Mouse (Mus musculus): Measurements from ENCODE around the gene Rgs3.

Gene Rgs3

DNA sequence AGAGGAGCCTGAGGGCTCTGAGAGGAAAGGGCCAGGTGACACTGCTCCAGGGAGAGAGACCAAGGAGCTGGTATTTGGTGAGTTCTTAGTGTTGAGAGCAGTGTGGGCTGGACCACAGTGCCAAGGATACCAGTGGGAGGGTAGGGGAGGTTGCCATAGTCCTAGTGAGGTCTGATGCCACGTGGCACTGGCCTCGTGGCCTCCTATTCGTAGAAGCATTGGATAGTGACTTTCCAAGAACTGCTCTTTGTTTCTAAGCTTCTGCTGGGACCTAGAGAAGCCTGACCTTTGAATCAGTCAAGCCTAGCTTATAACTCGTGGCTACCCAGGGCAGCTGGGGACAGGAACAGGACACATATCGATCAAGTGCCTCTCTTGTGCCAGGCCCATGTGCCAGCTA lies 164.1 kb downstream of the Rgs3 start:
- DNase-seq (ENCODE audit: low read depth, low spot score): no peak

DNA sequence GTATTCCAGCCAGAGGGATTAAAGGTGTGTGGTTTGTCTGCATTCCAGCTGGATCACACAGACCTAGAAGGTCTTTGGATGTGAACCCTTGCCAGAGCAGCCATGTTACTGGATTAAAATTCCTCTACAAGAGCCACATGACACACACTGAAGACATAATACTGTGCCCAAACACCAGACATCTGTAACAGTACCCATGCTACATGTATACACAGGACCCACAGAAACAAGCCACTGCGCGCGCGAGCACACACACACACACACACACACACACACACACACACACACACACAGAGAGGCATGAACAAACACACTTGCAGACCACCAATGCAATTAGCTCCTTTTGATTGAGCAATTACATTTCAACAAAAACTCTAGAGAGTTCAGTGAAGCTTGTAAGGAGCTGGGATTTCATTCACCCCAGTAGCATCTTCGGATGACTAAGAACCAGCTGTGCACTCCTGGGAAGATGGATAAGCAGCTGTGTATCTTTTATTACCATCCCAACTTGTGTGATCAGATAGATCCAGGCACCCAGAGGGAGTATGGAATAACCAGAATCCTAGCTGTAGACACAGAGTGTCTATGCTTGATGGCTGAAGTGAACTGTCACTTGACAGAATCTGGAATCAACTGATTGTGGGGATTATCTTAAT lies 166.8 kb downstream of the Rgs3 start:
- DNase-seq (ENCODE audit: low read depth, low spot score): no peak

DNA sequence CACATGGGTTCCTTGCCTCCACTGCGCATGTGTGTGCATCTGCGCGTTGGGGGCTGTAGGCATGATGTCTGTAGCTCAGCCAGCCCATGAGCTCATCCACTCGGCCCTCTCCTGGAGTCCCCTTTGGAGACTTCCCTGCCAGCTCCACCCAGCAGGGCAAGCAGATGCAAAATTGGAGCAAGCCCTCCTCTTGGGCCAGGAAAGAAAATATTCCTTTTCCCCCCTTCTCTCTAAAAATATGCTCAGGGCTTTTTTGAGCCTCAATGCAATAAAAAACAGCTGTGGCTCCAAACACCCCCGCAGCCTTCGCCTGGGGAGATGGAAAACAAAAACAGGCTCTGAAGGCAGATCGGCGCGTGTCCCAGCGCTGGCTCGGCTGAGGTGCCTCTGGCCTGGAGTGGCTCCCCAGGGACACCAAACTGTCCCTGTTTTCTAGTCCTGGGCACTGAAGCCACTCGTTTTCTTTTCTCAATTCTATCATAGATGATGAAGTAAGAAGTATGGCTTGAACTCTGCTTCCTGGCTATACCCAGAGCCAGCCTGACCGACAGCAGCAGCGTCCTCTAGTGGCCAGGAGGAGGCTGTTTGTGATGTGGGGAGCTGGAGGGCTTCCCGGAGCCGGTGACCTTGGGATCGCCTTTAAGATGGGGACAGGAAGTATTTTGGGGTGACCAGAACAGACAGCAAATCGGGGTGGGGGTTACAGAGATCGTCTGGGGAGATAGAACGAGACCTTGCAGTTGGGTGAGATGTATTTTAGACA lies 168.1 kb downstream of the Rgs3 start:
- no peak for DNase-seq (ENCODE audit: low read depth, low spot score)

DNA sequence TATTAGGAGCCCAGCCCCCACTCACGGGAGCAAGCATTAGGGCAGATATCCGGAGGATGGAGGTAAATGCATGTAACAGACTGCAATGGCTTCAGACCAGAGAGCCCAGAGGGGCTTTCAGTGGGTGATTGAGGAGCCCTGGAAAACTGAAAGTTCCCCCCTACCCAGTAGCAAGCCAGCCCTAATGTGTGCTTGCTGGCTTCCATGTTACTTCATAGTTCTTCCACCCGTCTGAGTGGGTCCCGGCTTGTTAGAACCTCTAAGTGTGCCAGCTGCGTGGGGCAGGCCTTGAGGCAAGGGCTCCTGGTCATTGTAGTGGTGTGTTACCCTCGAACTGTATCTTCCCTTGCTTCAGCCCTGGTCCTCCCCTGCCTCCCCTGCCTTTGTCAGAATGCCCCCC lies 168.8 kb downstream of the Rgs3 start:
- DNase-seq (ENCODE audit: low read depth, low spot score): no peak

GRCm38 (mm10) chr4:62729191-62729590 lies 169.5 kb downstream of the Rgs3 start:
- no peak for DNase-seq (ENCODE audit: low read depth, low spot score)

DNA sequence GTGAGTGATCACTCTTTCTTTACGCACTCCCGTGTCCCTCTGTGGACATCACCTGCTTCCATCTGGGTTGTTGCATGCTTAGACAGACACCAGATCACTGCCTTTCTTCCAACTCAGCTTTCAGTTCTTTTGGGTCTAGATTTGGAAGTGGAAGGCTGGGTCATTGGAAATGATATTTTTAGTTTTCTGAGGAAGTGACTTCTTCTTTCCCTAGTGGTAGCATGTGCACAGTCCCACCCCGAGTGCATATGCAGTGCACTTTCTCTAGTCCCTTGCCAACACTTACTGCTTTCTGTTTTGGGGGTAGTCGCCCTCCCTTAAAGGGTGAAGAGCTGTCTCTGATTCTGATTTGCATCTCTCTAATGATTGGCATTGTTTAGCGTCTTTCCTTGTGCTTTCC lies 170.3 kb downstream of the Rgs3 start:
- DNase-seq (ENCODE audit: low read depth, low spot score): no peak

DNA sequence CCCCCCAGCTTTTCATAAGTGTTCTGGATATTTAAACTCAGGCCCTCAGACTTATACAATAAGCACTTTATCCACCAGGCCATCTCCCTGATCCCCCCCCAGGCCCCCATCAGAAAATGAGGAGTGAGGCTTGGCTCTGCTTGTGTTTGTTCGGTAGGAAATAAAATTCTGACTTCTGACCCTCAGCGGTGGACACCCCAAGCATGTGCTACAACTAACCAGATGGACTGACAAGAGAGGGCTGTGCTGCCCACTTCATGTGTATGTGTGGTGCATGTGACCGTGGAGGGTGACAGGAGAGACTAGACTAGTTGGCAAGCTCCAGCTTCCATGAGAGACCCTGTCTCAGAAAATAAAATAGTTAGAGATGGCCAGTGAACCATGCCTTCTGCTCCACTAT lies 171.2 kb downstream of the Rgs3 start:
- DNase-seq (ENCODE audit: low read depth, low spot score): no peak

DNA sequence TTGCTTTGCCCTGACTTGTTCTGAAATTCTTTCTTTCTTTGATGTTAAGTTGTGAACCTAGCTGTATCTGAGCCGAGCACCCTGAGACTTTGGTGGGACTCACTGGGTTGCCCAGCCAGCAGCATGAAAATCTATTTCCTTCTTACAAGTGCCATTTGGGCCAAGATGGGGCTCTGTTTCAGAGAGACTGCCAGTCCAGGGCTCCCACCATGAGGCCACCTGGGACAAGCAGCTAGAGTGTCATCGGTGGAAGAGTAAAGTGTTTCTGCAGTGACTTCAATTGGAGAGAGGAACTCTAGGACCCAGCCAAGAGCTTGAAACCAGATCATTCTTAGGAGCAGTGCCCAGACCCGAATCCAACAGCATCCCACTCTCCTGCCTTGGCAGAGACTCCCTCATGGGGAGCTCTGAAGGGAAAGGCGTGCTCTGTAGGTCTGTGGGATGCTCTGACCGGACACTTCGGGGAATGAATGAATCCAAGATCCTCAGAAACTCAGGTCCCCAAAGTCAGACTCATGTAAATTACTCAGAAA lies 171.9 kb downstream of the Rgs3 start:
- no peak for DNase-seq (ENCODE audit: low read depth, low spot score)

DNA sequence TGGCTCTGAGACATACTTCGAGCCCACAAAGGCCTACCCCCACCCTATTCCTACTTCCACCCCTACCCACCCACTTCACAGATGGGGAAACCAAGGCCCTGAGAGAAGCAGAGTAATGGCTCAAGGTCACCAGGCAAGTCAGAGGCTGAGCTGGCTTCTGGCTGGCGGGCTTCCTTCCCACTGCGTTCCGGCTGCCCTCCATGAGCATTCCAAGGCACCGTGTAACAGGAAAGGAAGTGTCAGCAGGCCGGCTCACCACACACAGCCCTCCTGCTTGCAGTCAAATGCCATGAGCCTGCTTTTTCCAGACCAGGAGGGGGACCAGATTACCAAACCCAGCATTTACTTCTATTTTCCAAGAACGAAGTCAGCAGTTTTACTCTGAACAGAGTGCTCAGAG lies 172.4 kb downstream of the Rgs3 start:
- DNase-seq (ENCODE audit: low read depth, low spot score): no peak

DNA sequence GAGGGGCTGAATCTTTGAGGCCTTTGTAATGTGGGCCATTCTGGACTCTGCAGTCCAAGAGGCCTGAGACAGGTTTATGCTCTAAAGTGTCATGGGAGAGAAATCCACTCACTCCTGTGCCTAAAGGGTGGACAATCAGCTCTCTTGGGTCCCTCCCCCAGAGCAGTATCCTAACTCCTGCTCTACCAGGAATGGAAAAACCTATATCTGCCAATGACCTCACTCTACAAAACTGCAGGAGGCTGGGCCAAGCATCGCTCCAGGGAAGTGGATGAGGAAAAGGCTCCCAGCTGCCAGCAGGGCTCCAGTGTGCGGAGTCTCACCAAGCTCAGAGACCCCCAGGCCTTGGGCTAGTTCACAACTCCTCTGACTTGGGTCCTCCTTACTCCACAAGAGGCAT lies 173.2 kb downstream of the Rgs3 start:
- peak; percentile 52 for DNase-seq (ENCODE audit: low read depth, low spot score)

DNA sequence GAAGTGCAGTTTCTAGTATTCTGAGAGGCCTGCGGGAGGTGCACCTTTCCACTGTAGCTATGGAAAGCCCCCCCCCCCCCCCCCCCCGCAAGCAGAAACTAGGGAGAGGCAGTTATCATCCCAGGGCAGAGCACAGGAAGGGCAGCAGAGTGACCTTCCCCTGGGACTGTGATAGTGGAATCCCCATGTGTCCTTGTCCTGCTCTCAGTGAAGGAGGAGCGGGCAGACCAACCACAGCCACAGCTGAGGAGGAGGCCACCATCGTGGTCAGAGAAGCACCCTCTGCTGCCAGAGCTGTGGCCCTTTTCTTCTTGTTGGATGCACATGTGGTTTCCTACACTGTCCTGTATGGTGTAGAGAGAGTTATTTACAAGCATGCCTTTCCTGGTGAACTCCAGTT lies 174.3 kb downstream of the Rgs3 start:
- no peak for DNase-seq (ENCODE audit: low read depth, low spot score)

- DNase-seq (ENCODE audit: low read depth, low spot score): no peak
Measured at GRCm38 (mm10) chr4:62735291-62735690, 175.6 kb downstream of the Rgs3 start.

DNA sequence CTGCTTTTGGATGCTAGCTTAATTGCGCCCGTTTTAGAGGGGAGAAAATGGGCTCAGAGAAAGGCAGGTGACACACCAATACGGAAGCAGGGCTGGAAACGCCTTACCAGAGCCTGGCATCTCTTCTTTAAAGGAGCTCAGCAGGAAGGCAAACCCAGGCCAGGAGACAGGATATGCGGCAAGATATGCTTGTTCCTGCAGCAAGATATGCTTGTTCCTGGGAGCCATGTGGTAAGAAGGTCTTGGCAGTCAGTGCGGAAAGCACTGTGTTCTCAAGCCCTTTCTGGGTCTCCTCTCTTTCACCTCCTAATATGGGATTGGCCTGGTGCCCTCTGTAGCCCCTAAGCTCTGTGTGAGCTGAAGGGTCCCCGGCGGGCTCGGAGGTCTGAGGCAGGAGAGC lies 176.2 kb downstream of the Rgs3 start:
- no peak for DNase-seq (ENCODE audit: low read depth, low spot score)

GRCm38 (mm10) chr4:62736421-62736820 lies 176.8 kb downstream of the Rgs3 start:
- DNase-seq (ENCODE audit: low read depth, low spot score): no peak

DNA sequence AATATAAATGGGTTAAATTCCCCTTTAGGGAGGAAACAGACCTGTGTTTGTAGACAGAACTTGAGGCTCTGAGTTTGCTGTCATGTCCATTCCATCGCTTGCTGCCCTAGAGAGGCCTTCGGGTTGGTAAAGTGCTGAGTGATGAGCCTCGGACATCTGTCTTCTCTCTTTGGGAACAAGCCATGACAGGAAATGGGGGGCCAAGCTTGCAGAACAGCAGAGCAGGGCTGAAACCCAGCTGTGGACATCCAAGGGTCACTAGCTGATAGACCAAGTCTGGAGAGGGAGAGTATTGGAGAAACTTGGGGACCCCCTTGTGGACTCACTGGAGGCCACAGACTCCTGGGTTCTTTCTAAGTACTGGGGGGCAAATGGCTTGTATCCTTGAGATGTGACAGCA lies 177.3 kb downstream of the Rgs3 start:
- DNase-seq (ENCODE audit: low read depth, low spot score): no peak

DNA sequence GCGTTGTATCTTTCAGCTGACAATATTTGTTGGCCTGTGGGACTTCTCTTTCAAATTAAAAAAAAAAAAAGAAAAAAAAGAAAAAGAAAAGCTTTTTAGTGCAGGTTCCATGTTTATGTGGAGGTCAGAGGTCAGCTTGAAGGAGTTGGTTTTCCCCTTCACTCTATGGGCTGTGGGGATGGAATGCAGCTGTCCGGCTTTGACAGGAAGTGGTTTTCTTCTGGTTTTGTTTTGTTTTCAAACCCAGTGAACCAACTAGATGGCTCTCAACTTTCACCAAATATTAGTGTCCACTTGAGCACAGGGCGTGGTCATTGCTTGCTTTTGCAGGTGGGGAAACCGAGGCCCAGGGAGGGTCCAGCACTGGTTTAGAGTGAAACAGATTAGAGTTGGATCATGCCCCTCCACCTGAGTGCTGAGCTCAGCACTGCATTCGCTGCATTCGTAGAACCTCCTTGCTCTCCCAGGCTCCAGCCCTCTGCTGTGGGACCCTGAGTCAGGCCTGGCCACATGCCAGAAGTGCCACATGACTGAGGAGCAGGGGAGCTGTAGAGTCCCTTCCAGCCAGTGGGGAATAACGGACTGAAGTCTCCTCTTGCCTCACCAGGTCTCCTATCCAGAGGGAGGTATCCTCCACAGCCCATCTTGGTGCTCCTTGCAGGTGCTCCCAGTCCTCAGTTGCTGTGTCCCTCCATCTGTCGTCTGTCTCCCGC lies 178.5 kb downstream of the Rgs3 start:
- no peak for DNase-seq (ENCODE audit: low read depth, low spot score)

DNA sequence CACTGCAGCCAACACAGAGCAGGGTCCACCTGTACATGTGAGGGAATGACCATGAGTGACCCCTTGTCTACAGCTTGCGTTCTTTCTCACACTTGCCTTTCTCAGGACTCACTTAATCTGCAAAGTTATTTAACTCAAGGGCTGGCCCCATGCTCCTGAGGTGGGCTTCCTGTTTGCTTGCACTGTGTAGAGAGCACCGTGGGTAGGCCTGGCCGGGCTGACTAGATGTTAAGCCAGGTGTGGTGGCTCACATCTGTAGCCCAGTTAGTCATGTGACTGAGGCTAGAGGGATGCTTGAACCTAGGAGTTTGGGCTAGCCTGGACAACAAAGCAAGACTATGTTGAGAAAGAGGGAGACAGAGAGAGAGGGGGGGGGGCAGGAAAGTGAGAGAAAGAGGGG lies 179.3 kb downstream of the Rgs3 start:
- DNase-seq (ENCODE audit: low read depth, low spot score): no peak

- no peak for DNase-seq (ENCODE audit: low read depth, low spot score)
Measured at GRCm38 (mm10) chr4:62739591-62739990, 179.9 kb downstream of the Rgs3 start.

GRCm38 (mm10) chr4:62740282-62741054 lies 180.8 kb downstream of the Rgs3 start:
- DNase-seq (ENCODE audit: low read depth, low spot score): no peak

DNA sequence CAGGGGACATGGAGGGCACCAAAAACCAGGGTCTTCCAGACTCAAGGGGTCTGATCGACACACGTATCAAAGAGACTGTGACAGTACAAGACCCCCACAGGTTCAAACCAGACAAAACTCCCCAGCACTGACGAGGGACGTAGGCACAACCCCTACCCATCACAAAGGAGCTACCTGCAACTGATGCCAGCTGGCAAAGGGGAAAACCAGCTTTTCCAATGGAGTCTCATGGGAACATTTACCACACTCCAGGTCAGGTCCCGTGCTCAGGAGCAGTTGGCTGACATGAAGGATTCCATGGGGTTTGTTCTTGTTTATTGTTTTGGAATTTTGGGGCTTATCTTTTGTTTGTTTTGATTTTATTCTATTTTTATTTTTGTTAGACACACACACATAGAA lies 181.4 kb downstream of the Rgs3 start:
- no peak for DNase-seq (ENCODE audit: low read depth, low spot score)

- no peak for DNase-seq (ENCODE audit: low read depth, low spot score)
Measured at GRCm38 (mm10) chr4:62741601-62742000, 182.0 kb downstream of the Rgs3 start.
